Mouse (Mus musculus): Measurements from ENCODE around the gene Abhd17b.
"Not testable (repeated sequence)": the region's sequence is repeated elsewhere in the genome, so short reads cannot be mapped to it uniquely, and the experiment has no call there.

Gene Abhd17b

DNA sequence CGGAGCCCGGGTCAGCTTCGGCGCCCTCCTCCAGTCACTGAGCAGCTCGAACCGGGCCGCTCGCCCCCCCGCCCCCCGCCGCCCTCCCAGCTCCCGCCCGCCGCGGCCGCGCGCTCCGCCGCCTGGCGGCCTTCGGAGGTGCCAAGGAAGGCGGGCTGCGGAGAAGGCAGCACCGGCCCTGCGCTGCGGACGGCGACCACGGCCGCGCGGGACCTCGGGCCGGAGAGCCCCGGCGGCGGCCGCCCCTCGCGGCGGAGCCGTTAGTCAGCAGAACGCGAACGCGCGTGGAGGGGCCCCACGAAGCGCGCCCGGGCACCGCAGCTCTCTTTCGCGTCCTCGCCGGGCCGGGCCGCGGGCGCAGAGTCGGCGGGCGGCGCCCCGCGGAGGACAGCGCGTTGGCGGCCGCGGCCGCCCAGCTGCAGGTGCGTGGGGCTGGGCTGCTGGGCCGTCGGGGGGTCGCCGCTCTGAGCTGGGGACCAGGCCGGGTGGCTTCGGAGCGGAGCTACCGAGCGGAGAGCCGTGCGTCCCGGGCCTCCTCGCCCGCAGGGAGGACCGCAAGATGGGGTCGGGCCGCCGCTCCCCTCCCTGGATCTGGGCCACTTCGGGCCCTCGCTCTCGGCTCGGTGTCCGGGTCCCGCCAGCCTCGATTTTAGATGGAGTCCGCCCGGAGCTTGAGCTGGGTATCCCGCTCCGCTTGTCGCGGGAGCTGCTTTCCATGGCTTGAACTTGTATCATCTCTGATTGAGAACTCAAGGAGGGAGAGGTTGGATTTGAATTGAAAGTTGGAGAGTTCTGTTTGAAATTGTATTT is at the start of gene Abhd17b:
Abhd17b (plus strand) TSS at position 14 of the 810 bp plus-strand sequence.
- DNase-seq (ENCODE audit: low spot score in 2 of 2): peak; percentile 35 to 36

DNA sequence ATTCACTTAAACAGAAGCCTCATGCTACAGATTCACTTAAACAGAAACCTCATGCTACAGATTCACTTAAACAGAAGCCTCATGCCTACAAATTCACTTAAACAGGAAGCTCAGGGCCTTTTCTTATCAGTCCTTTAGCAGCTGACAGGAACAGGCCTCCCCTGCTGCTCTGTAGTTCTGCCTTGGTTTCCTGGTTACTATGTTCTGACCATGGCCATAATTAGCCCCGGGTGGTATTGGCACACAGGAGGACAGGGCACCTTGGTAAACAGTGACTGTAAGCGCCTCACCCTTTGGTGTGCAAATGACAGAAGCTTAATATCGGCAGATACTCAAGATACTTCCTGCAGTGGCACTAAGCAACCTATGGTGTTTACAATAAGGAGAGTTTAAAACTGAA is 49.1 kb upstream of the Abhd17b start:
- DNase-seq (ENCODE audit: low spot score in 2 of 2): no peak

DNA sequence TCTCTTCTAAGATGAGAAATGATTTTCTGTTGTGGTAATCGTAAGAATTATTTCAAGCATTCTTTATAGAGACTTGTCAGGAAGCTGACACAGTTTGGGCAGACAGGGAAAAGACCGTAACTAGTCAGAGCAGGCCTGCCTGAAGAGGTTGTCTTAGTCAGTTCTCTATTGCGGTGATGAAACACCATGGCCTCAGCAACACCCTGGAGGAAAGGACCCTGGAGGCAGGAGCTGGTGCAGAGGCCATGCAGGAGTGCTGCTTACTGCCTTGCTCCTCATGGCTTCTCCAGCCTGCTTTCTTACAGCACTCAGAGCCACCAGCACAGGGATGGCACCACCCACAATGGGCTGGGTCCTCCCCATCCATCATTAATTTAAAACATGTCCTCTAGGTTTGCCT is 47.7 kb upstream of the Abhd17b start:
- DNase-seq (ENCODE audit: low spot score in 2 of 2): no peak

DNA sequence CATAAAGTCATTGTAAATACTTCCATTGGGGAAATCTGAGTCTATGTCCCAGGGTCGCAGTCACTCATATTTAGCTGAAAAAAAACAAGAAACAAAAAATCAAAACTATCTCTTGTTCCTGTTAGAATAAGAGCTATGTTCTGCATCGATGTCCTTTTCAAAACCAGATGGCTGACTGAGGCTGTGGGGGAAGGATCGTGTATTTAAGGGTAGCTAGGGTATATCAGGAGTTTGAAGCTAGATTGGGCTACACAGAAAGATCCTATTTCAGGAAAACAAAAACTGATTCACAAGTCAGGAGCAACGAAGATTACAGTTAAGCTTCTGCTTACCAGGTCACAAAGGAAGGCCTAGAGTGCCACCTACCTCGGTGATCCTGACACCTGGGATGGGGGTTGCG is 42.7 kb upstream of the Abhd17b start:
- no peak for DNase-seq (ENCODE audit: low spot score in 2 of 2)

DNA sequence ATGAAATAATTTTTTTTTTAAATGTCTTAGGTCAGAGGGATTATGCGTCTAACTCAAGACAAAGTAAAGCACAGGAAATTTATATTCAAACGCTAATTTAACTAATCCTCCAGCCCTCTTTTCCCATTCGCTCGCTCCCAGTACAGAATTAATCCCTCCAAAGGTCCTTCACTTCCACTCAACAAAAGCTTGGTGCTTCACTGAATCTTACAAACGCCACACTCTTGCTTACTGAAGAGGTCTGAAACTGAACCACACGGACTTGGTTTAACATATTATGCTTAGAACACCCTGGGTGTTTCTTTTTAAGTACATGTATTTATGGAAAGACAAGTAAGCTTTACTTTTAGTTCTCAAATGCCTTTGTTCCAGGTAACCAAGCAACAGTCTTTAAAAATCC is 41.7 kb upstream of the Abhd17b start:
- DNase-seq (ENCODE audit: low spot score in 2 of 2): no peak

DNA sequence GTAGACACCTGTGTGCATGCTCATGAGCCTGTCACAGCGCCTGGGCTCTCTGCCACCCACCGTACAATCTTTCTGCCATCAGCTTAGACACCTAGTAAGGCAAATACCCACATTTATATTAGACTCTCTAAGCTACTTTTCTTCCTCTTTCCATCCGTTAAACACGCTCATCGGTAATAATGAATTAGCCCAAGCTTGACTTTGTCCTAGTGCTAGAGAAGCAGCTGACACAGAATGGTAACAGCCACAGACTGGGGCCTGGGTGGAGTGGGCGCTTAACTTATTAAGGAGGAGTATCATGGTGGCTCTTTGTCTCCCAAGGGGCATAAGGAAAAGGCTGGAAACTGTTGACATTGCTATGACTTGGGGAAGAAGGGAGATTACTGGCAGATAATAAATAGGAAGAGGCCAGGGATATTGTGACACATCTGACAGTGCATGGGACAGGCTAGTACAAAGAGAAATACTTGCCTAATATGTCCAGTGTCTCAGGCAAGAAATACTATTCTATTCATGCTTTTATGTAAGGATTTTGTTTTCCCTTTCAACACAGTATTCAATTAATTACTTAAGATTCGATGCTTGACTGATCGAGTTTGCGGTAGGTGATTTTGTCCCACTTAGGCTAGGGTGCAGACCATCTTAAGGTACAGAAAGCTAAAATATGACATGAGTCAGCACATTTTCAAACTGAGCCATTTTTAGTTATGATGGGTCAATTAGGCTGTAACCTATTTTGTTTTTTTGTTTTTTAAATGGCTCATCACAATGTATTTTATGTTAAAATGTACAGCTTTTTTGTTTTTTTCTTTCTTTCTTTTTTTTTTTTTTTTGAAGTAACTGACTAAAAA is 41.0 kb upstream of the Abhd17b start:
- DNase-seq (ENCODE audit: low spot score in 2 of 2): no peak

DNA sequence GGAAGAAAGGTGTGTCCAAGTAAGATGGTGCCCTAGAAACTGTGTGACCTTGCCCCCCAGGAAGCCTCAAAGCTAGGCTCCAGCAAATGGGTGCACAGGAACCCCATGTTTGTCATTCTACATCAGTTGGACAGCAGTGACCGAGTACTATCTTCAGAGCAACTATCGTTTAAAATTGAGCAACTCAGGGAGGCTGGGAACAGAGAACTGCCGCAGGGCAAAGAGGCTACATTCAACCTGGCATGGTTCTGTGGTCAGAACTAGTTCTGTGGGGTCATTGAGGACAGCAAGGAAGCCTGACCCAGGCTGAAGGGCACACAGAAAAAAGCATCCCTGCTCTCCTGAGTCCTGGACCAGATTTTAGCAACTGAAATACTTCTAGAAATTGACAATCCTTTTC is 37.2 kb upstream of the Abhd17b start:
- DNase-seq (ENCODE audit: low spot score in 2 of 2): no peak

DNA sequence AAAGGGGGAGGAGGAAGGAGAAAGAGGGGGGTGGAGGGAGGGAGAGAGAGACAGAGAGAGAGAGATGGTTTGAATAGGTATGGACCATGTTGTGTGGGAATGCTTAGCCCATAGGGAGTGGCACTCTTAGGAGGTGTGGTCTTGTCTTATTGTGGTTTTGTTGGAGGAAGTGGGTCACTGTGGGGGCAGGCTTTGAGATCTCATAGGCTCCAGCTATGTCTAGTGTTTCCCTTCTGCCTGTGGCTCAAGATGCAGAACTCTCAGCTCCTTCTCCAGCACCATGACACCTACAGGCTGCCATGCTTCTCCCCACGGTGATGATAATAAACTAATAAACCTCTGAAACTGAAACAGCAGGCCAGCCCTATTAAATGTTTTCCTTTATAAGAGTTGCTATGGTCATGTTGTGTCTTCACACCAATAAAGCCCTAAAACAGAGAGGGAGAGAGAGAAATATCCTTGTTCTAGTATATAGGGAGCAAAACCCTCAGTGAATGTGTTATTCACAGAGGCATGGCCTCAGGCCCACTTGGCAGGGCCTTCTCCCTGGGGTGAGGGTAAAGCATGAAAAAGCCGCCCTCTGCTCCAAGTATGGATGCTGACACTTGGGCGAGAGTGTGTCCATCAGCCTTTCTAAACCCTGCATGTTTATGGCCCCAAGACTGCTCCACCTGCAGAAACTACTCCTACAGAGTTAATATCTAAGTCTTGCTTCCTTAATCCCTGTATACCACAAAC is 29.4 kb upstream of the Abhd17b start:
- no peak for DNase-seq (ENCODE audit: low spot score in 2 of 2)

DNA sequence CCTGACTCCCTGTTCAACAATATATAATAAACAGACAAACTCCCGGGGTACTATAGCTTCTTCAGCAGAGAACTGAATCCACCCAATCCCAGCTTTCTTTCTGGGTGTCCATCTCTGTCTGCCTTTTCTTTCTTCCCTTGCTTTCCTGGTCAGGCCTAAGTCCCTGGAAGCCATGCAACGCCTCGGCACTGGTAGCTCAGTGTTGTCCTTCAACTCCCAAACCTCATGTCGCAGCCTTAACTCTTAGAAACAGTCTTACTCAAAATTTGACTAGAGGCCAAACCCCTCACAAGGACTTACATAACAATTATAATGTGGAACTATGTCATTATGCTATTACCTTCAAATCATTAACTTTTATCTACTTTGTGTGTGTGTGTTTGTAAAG is 28.8 kb upstream of the Abhd17b start:
- DNase-seq (ENCODE audit: low spot score in 2 of 2): no peak

DNA sequence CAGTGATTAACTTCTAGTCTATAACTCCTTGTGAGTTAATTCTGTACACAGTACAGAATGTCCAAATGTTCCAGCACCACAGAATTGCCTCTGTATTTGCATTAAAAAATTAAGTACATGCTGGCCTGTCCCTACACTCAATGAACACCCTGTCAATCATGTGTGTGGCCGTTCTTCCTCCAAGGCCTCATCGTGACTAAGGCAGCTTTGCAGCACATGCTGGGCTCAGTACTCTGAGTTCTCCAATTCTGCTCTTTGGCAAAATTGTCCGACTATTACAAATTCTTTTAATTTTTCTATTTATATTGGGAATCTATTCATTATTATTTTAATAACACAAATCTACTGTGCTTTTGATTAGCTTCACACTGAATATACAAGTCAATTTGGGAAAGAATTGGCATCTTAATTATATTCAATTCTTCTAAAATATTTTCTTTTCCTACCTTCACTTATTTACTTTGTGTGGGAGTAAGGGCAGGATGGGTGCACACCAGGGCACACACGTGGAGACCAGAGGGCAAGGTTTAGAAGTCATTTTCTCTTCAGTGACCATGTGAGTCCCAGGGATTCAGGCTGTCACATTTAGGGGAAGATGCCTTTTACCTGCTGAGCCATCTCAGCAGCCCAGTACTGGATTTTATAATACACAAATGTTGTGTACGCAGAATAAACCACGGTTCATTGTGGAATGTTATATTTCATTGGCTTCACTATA is 26.6 kb upstream of the Abhd17b start:
- DNase-seq (ENCODE audit: low spot score in 2 of 2): no peak

DNA sequence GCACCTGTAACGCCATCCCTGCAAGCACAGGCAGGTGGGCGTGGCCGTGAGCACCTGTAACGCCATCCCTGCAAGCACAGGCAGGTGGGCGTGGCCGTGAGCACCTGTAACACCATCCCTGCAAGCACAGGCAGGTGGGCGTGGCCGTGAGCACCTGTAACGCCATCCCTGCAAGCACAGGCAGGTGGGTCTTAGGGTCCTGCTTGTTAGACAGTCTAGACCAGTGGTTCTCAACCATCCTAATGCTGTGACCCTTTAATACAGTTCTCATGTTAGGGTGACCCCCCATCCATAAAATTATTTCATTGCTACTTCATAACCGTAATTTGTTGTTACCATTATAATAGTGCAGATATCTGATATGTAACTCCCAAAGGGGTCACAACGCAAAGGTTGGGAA is 24.5 kb upstream of the Abhd17b start:
- not testable (repeated sequence) for DNase-seq (ENCODE audit: low spot score in 2 of 2)

DNA sequence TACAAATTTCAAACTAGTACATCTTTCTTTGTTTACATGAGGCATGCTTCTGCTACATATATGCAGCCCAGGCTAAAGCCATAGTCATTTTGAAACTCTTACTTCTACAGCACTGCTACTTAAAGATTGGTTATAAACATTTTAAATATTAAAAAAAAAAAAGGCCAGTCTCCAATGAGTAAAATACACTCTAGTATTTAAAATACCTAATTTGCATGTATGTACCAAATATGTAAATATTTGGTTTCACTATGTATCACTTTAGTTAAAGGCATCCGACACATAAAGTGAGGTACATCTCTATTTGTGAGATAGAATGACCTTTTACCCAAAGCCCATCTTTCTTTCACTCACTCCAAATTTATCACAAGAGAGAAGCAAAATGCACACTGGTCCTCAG is 24.0 kb upstream of the Abhd17b start:
- DNase-seq (ENCODE audit: low spot score in 2 of 2): no peak

DNA sequence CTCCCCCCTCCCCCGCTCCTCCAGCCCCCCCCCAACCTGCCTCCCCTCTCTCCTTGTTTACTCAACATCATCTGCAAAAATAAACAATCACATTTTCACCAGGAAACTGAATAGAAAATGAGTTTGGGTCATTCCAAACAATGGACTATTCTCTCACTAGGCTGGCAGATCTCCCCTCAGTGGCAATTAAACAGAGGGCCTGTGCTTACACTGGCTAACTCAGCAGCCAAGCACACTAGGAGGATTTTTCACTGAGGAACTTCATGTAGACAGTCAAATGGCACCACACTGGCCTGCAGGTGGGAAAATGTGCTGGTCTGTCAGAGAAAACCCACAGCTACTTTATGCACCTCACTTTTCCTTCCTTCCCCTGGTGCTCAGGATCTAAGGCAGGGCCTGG is 23.5 kb upstream of the Abhd17b start:
- no peak for DNase-seq (ENCODE audit: low spot score in 2 of 2)

DNA sequence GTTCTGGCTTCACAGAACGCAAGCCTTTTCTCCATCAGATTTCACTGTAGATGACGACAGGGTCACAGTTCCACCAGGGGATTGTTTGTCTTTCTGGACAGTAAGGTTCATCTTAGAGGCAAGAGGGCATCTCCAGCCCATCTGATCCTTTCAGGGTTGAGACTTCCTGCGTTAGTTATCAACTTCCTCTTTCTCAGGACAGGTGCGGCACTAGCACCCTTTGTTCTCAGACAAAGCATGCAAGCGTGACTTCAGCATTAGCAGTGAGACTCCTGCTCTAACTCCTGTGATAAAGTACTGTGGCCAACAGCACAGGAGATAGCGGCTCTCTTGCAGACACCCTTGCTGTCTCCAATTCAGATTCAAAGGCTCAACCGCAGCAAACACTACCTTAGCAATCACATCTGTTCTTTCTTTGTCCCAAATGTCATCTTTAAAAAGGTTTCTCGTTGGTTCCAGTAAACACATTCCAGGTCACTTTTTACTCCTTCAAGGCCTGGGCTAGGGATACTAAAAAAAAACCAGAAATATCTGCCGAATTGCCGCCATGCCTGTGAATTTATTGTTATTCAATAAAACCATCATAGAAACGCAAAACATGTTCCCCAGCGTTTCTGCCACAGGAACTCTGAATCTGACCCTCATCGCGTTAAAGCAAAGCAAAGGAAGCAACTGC is 22.2 kb upstream of the Abhd17b start:
- peak; percentile 26 to 36 for DNase-seq (ENCODE audit: low spot score in 2 of 2)

DNA sequence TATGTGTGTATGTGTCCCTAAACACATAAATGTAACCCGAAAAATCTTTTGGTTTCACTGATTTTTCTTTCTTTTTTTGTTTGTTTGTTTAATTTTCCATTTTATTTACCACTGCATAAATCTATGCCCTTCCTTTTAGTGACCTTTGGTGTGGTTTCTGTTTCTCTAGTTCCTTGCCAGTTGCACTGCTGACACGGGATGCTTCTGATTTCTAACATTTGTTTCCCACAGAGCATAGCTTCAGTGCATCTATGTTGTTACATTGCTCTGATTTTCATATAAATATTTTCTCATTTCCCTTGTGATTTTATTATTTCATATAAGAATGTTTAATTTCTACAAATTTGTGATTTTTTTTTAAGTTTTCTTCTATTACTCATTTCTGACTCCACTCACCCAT is 17.6 kb upstream of the Abhd17b start:
- DNase-seq (ENCODE audit: low spot score in 2 of 2): no peak

DNA sequence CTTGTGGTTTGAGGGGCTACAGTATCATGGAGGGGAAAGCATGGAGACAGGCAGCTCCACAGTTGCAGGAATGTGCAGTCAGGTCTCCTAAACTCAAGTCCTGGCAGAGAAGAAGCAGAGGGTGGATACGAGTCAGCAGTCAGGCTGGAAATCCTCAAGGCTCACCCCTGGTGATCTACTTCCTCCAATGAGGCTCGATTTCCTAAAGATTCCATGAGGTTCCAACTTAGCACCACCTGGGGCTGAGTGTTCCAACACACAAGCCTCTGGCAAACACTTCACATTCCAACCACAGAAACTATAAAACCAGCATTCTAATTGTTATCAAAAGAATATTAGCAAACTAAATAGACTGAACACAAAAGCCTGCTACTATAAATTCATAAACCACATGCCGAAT is 16.1 kb upstream of the Abhd17b start:
- DNase-seq (ENCODE audit: low spot score in 2 of 2): no peak

DNA sequence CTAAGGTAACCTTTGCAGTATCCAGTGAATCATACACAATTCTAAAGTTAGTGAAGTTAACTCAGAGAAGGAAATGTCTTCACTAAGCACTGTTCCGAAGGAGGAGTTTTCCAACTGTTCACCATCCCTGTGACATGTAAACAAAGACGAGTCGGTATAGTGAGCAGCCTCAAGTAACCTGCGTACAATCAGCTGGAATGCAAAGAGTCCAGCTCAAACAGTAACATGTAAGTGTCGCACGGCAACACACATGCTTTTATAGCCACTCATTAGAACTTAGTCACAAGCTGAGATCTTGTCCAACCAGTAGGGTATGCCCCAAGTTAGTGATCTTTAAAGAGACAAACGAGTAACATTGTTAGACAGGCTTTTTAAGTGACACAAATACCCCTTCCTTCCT is 15.3 kb upstream of the Abhd17b start:
- no peak for DNase-seq (ENCODE audit: low spot score in 2 of 2)

DNA sequence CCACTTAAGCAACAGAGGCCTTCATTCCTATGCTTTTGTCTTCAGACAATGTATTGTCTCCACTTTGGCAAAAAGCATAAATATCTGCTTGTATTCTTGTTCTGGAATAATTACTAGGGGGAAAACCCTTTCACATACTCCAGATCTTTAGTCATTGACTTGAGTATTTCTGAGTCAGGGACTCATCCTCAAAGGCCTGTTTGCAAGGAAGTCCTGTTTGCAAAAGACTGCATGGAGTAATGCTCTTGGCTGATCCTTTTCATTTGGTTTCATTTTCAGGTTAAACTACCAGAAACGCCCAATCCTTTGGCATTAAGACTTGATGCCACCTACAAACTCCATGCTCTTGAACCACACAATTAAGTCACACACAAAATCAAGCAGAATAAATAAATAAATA is 9.1 kb upstream of the Abhd17b start:
- DNase-seq (ENCODE audit: low spot score in 2 of 2): no peak

DNA sequence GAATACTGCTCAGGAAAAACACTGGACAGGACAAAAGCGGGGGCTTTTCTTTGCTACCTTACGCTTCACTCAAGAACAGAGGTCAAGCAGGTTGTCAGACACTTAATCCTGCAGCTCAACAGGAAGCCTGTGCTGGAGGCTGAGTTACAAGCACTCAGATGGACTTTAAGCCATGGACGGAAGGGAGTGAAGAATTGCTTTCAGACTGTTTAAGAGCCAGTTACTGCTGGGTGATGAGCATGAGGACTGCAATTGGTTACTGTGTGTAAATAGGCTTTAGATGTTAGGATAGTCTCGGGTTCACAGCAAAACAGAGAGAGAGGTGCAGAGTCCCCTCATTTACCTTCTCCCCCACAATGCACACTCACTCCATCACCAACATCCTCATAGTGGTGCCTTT is 7.7 kb upstream of the Abhd17b start:
- no peak for DNase-seq (ENCODE audit: low spot score in 2 of 2)

DNA sequence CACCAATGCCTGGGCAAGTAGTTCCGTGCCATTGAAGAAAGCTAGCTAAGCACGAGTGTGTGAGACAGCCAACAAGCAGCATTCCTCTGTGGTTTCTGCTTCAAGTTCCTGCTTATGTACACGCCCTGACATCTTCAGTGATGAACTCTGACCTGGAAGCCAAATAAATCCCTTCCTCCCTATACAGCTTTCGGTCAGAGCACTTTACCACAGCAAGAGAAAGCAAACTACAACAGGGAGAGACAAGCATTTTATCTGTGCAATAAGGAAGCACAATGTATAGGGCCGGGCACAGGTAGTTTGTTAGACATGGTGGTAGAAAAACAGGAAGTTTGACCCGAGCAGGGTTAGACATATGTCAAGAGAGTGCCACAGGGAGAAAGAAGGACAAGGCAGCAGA is 6.8 kb upstream of the Abhd17b start:
- no peak for DNase-seq (ENCODE audit: low spot score in 2 of 2)

DNA sequence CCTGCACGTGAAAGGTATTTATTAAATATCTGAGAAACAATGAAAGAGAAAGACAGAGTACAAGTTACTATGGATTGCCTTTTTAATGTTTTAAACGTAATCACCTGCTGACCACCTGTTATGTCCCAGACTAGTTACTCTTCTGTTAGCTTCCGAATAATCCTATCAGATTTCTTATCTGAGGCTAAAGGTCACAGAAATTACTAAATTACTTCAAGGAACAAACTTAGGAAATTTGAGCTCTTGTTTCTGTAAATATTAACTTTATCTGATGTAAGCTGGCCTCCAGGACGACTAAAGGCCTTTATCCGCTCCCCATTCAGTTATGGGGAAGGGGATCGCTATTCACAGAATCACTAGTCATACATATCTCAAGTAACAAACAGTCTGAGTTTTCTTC is 1.3 kb upstream of the Abhd17b start:
- no peak for DNase-seq (ENCODE audit: low spot score in 2 of 2)

All from thymus, postnatal 10 days (tissue).